Mouse (Mus musculus): Measurements from ENCODE around the gene Mks1. TPM values are rescaled to one million over a fixed set of nuclear protein-coding genes. Genes with fewer than 3 reads are reported as not detected.

Mks1 gene
- polyA plus RNA-seq, 1 experiment from 2014 or later, result 2.1 TPM

Other genes starting within 250 kb of the Mks1 start
- not detected in 3 replicates for gene Hsf5, start 236.1 kb upstream of the Mks1 start, polyA plus RNA-seq (2018)
- gene Rnf43, start 190.5 kb upstream of the Mks1 start, polyA plus RNA-seq (2018), result 0.70 to 0.96 TPM (median 0.83 TPM) in 3 replicates
- gene Supt4a, start 115.7 kb upstream of the Mks1 start, polyA plus RNA-seq (2018), result 69.4 to 113 TPM (median 85.3 TPM) in 3 replicates
- 0.82 to 1.7 TPM (median 1.6 TPM) in 3 replicates for gene Tspoap1, start 92.7 kb upstream of the Mks1 start, polyA plus RNA-seq (2018)
- gene Mpo, start 59.6 kb upstream of the Mks1 start, polyA plus RNA-seq (2018), result 0.19 to 2.7 TPM (median 1.0 TPM) in 3 replicates
- not detected in 3 replicates for gene Lpo, start 24.9 kb upstream of the Mks1 start, polyA plus RNA-seq (2018)
- not detected in 3 replicates for gene Epx, start 22.3 kb downstream of the Mks1 start, polyA plus RNA-seq (2018)
- not detected in 3 replicates for gene Olfr462, start 39.1 kb downstream of the Mks1 start, polyA plus RNA-seq (2018)
- gene Olfr463, start 44.2 kb downstream of the Mks1 start, polyA plus RNA-seq (2018), result not detected in 3 replicates
- not detected in 3 replicates for gene Olfr464, start 67.8 kb downstream of the Mks1 start, polyA plus RNA-seq (2018)
- gene Dynll2, start 134.3 kb downstream of the Mks1 start, polyA plus RNA-seq (2018), result 62.0 to 99.4 TPM (median 76.2 TPM) in 3 replicates
- 77.7 to 105 TPM (median 79.2 TPM) in 3 replicates for gene Srsf1, start 194.2 kb downstream of the Mks1 start, polyA plus RNA-seq (2018)
- 12.2 to 18.4 TPM (median 14.4 TPM) in 3 replicates for gene Vezf1, start 215.1 kb downstream of the Mks1 start, polyA plus RNA-seq (2018)
- 0.95 to 2.5 TPM (median 2.2 TPM) in 3 replicates for gene Cuedc1, start 244.8 kb downstream of the Mks1 start, polyA plus RNA-seq (2018)

Measured in macrophage (primary cell).